Mouse (Mus musculus) MEL (cell line): ENCODE measurements around the gene Tnfaip1. TPM values are rescaled to one million over a fixed set of nuclear protein-coding genes. Genes with fewer than 3 reads are reported as not detected.

Source experiments
- DNase-seq: peaks from one replicate; pipeline ENCODE4 v3.0.0; 2011; ENCODE audit warnings: low read depth, low spot score
- H3K27ac ChIP-seq: 2 replicates; pipeline ENCODE4 v1.5.1; 2012; ENCODE audit warnings: low read depth, mild to moderate bottlenecking, control low read depth, low read length, moderate library complexity; ENCODE audit not compliant: control insufficient read depth
- H3K27me3 ChIP-seq, 2 experiments: fragments of 150-350 bp in 1 of 2; sonication (generic) in 1 of 2; 2 replicates each; pipeline ENCODE4 v1.6.1; 2012; ENCODE audit warnings: low read length in 2 of 2, mild to moderate bottlenecking in 2 of 2, improper control_type of control experiment in 1 of 2, moderate library complexity in 1 of 2; ENCODE audit not compliant: insufficient read depth in 2 of 2, control insufficient read depth in 1 of 2
- H3K36me3 ChIP-seq, 2 experiments: 2 replicates each; pipeline ENCODE4 v1.6.1; 2012 to 2014; ENCODE audit warnings: low read length in 2 of 2, improper control_type of control experiment in 1 of 2, inconsistent platforms in 1 of 2, mild to moderate bottlenecking in 1 of 2; ENCODE audit not compliant: insufficient read depth in 2 of 2, control insufficient read depth in 1 of 2
- H3K4me1 ChIP-seq, 2 experiments: fragments of 150-350 bp in 1 of 2; sonication (generic) in 1 of 2; 2 replicates each; pipeline ENCODE4 v1.6.1; 2012; ENCODE audit warnings: low read length in 2 of 2, improper control_type of control experiment in 1 of 2, mild to moderate bottlenecking in 1 of 2; ENCODE audit not compliant: insufficient read depth in 2 of 2, control insufficient read depth in 1 of 2
- H3K4me3 ChIP-seq, 2 experiments: fragments of 150-350 bp in 1 of 2; sonication (generic) in 1 of 2; 2 replicates each; pipeline ENCODE4 v1.5.1; 2012; ENCODE audit warnings: low read depth in 2 of 2, low read length in 2 of 2, mild to moderate bottlenecking in 2 of 2, moderate library complexity in 2 of 2, control low read depth in 1 of 2, improper control_type of control experiment in 1 of 2; ENCODE audit not compliant: control insufficient read depth in 1 of 2, insufficient read depth in 1 of 2
- H3K79me2 ChIP-seq: 2 replicates; pipeline ENCODE4 v1.6.1; 2012; ENCODE audit warnings: mild to moderate bottlenecking, low read length, moderate library complexity; ENCODE audit not compliant: control insufficient read depth, poor library complexity, insufficient read depth
- H3K9ac ChIP-seq: 2 replicates; pipeline ENCODE4 v1.6.1; 2012; ENCODE audit warnings: low read depth, mild to moderate bottlenecking, control low read depth, low read length, moderate library complexity; ENCODE audit not compliant: control insufficient read depth, poor library complexity, severe bottlenecking
- H3K9me3 ChIP-seq: fragments of 150-350 bp; sonication (generic); replicated peaks from 2 replicates; pipeline ENCODE4 v1.6.1; 2012; ENCODE audit warnings: mild to moderate bottlenecking, low read length, improper control_type of control experiment, moderate library complexity; ENCODE audit not compliant: insufficient read depth
- BHLHE40 ChIP-seq: IDR thresholded peaks from 2 replicates; pipeline ENCODE4 v1.6.1; 2012; ENCODE audit warnings: low read depth, mild to moderate bottlenecking, inconsistent platforms, low read length, improper control_type of control experiment, borderline replicate concordance
- CHD1 ChIP-seq: IDR thresholded peaks from 2 replicates; pipeline ENCODE4 v1.6.1; 2012; ENCODE audit warnings: low read depth, mild to moderate bottlenecking, inconsistent platforms, low read length, improper control_type of control experiment
- CHD2 ChIP-seq: IDR thresholded peaks from 2 replicates; pipeline ENCODE4 v1.6.1; 2011; ENCODE audit warnings: low read length, improper control_type of control experiment
- E2F4 ChIP-seq: IDR thresholded peaks from 2 replicates; pipeline ENCODE4 v1.6.1; 2011; ENCODE audit warnings: low read depth, low read length, improper control_type of control experiment, borderline replicate concordance
- ETS1 ChIP-seq: IDR thresholded peaks from 2 replicates; pipeline ENCODE4 v1.6.1; 2012; ENCODE audit warnings: low read depth, mild to moderate bottlenecking, inconsistent platforms, low read length, improper control_type of control experiment, moderate library complexity
- GABPA ChIP-seq: IDR thresholded peaks from 2 replicates; pipeline ENCODE4 v1.6.1; 2012; ENCODE audit warnings: low read depth, mild to moderate bottlenecking, inconsistent platforms, low read length, improper control_type of control experiment, moderate library complexity
- GATA1 ChIP-seq: IDR thresholded peaks from 2 replicates; pipeline ENCODE4 v1.6.1; 2011; ENCODE audit warnings: low read depth, low read length, improper control_type of control experiment
- HCFC1 ChIP-seq: IDR thresholded peaks from 2 replicates; pipeline ENCODE4 v1.6.1; 2012; ENCODE audit warnings: low read depth, mild to moderate bottlenecking, inconsistent platforms, low read length, improper control_type of control experiment, moderate library complexity
- JUND ChIP-seq: IDR thresholded peaks from 2 replicates; pipeline ENCODE4 v1.6.1; 2011; ENCODE audit warnings: low read depth, mild to moderate bottlenecking, improper control_type of control experiment, low read length
- KAT2A ChIP-seq: conservative IDR thresholded peaks from 2 replicates; pipeline ENCODE4 v1.6.1; 2012; ENCODE audit warnings: low read depth, low read length, improper control_type of control experiment, inconsistent platforms
- MAFK ChIP-seq: IDR thresholded peaks from 2 replicates; pipeline ENCODE4 v1.6.1; 2011; ENCODE audit warnings: low read depth, mild to moderate bottlenecking, low read length, improper control_type of control experiment, borderline replicate concordance
- MAX ChIP-seq: IDR thresholded peaks from 2 replicates; pipeline ENCODE4 v1.6.1; 2011; ENCODE audit warnings: low read length, improper control_type of control experiment
- MAZ ChIP-seq: IDR thresholded peaks from 2 replicates; pipeline ENCODE4 v1.6.1; 2012; ENCODE audit warnings: low read depth, mild to moderate bottlenecking, inconsistent platforms, low read length, improper control_type of control experiment
- MEF2A ChIP-seq: IDR thresholded peaks from 2 replicates; pipeline ENCODE4 v1.6.1; 2014; ENCODE audit warnings: low read depth, mild to moderate bottlenecking, inconsistent platforms, low read length, improper control_type of control experiment; ENCODE audit not compliant: poor library complexity, insufficient replicate concordance, severe bottlenecking; ENCODE audit errors: extremely low read depth
- MXI1 ChIP-seq: IDR thresholded peaks from 2 replicates; pipeline ENCODE4 v1.6.1; 2011; ENCODE audit warnings: mild to moderate bottlenecking, low read depth, low read length, improper control_type of control experiment
- MYC ChIP-seq: IDR thresholded peaks from 2 replicates; pipeline ENCODE4 v1.6.1; 2011; ENCODE audit warnings: low read depth, mild to moderate bottlenecking, low read length, improper control_type of control experiment, moderate library complexity
- POLR2A ChIP-seq, 2 experiments: IDR thresholded peaks; 2 replicates each; pipeline ENCODE4 v1.6.1; 2011 to 2012; ENCODE audit warnings: low read length in 2 of 2, mild to moderate bottlenecking in 2 of 2, control low read depth in 1 of 2, improper control_type of control experiment in 1 of 2, low read depth in 1 of 2, moderate library complexity in 1 of 2; ENCODE audit not compliant: control insufficient read depth in 1 of 2, insufficient read depth in 1 of 2, poor library complexity in 1 of 2
- POLR2AphosphoS5 ChIP-seq: IDR thresholded peaks from 2 replicates; pipeline ENCODE4 v1.6.1; 2012; ENCODE audit warnings: low read depth, borderline replicate concordance, mild to moderate bottlenecking, inconsistent platforms, low read length, moderate library complexity, mixed read lengths
- RAD21 ChIP-seq: IDR thresholded peaks from 2 replicates; pipeline ENCODE4 v1.6.1; 2011; ENCODE audit warnings: mild to moderate bottlenecking, low read depth, low read length, improper control_type of control experiment
- RCOR1 ChIP-seq: IDR thresholded peaks from 2 replicates; pipeline ENCODE4 v1.6.1; 2012; ENCODE audit warnings: low read depth, mild to moderate bottlenecking, inconsistent platforms, low read length, improper control_type of control experiment
- SIN3A ChIP-seq: IDR thresholded peaks from 2 replicates; pipeline ENCODE4 v1.6.1; 2012; ENCODE audit warnings: low read length, improper control_type of control experiment, inconsistent platforms
- SMC3 ChIP-seq: IDR thresholded peaks from 2 replicates; pipeline ENCODE4 v1.6.1; 2011; ENCODE audit warnings: low read depth, low read length, improper control_type of control experiment
- TAL1 ChIP-seq: IDR thresholded peaks from 2 replicates; pipeline ENCODE4 v1.6.1; 2012; ENCODE audit warnings: mild to moderate bottlenecking, inconsistent platforms, low read length, moderate library complexity, mixed read lengths
- TCF12 ChIP-seq: IDR thresholded peaks from 2 replicates; pipeline ENCODE4 v1.6.1; 2014; ENCODE audit warnings: low read depth, mild to moderate bottlenecking, inconsistent platforms, low read length, improper control_type of control experiment, moderate library complexity
- USF2 ChIP-seq, 2 experiments: IDR thresholded peaks; 2 replicates each; pipeline ENCODE4 v1.6.1; 2011 to 2012; ENCODE audit warnings: improper control_type of control experiment in 2 of 2, low read length in 2 of 2, borderline replicate concordance in 1 of 2, inconsistent platforms in 1 of 2, low read depth in 1 of 2, mild to moderate bottlenecking in 1 of 2; ENCODE audit not compliant: insufficient read depth in 1 of 2
- ZC3H11A ChIP-seq: IDR thresholded peaks from 2 replicates; pipeline ENCODE4 v1.6.1; 2012; ENCODE audit warnings: low read depth, mild to moderate bottlenecking, inconsistent platforms, low read length, improper control_type of control experiment
- ZMIZ1 ChIP-seq: IDR thresholded peaks from 2 replicates; pipeline ENCODE4 v1.6.1; 2012; ENCODE audit warnings: low read depth, mild to moderate bottlenecking, inconsistent platforms, low read length, improper control_type of control experiment, moderate library complexity
- ZNF384 ChIP-seq: IDR thresholded peaks from 2 replicates; pipeline ENCODE4 v1.6.1; 2012; ENCODE audit warnings: low read depth, mild to moderate bottlenecking, inconsistent platforms, low read length, improper control_type of control experiment
- polyA plus RNA-seq, 2 experiments: library from polyadenylated mRNA; stranded (reverse) in 1 of 2; unstranded in 1 of 2; fragments of >175 nt in 1 of 2; fragments of >200 nt in 1 of 2; gene quantifications; 2 replicates each; pipeline versions ENCODE4 v1.2.1 to v1.2.4; 2012; ENCODE audit warnings: low replicate concordance in 2 of 2, low read depth in 1 of 2; ENCODE audit not compliant: insufficient read length in 2 of 2, insufficient read depth in 1 of 2, missing spikeins in 1 of 2
- total RNA-seq: library from RNA; depleted of rRNA; stranded (reverse); fragments of 300-350 nt; gene quantifications from 2 replicates; pipeline ENCODE4 v1.2.3, GENCODE M21; 2012

Tnfaip1 gene
- total and polyA plus RNA-seq, 3 experiments: 3.9 to 7.4 TPM; not detected in 1

DNA sequence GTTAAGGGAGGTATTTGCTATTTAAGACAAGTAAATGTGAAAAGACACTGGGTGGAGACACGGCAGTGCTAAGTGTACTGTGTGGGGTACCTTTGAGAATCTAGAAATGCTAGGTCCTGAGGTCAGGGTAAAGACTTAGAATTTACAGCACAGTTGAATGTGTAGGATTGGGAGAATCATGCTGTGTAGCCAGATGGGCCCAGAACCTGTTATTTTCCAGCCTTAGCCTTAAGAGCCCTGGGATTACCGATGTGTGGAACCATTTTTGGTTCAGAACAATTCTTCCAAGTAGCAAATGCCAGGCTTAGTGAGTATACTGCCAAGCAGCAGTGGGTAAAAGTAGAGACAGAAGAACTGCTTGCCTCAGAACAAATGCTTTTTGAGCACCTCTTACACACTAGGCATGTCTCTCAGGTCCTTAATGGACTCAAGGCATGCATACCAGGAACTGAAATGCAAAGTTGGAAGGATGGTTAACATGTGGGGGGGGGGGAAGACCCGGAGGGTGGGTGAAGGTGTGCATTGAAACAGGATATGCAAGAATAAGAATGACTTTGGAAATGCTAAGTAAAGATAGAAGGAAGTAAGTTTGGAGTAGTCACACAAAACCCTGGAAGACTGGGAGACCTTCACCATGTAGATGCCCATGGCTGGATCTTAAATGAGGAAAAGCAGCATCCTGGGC is 22.9 kb downstream of the Tnfaip1 start:
- DNase-seq: no peak
- Histone ChIP-seq H3K27ac (no peak overlapping the region), H3K4me1 (peaks cover 0 to 12% of the 10 kb centered on the region in 2 experiments; a peak in 3 of 4 replicates), H3K4me3 (peak overlapping the region; percentile 88 to 93), H3K36me3 (peaks cover 18% of the 10 kb centered on the region in 2 experiments), H3K79me2 (peaks cover 25% of the 10 kb centered on the region), H3K9me3 (no peaks in the 10 kb centered on the region), H3K9ac (peak overlapping the region; percentile 96), H3K27me3 (no peaks in the 10 kb centered on the region)
- TF ChIP-seq POLR2A (IDR thresholded peaks at IDR 0.05; ENCODE audit: control insufficient read depth in 1 of 2, insufficient read depth in 1 of 2, low read depth in 1 of 2, low read length in 2 of 2, poor library complexity in 1 of 2) (0 out of 4 replicates have a peak, but pooled peaks of 1 of the 2 experiments have one; percentile 24), CHD2 (no peak)

DNA sequence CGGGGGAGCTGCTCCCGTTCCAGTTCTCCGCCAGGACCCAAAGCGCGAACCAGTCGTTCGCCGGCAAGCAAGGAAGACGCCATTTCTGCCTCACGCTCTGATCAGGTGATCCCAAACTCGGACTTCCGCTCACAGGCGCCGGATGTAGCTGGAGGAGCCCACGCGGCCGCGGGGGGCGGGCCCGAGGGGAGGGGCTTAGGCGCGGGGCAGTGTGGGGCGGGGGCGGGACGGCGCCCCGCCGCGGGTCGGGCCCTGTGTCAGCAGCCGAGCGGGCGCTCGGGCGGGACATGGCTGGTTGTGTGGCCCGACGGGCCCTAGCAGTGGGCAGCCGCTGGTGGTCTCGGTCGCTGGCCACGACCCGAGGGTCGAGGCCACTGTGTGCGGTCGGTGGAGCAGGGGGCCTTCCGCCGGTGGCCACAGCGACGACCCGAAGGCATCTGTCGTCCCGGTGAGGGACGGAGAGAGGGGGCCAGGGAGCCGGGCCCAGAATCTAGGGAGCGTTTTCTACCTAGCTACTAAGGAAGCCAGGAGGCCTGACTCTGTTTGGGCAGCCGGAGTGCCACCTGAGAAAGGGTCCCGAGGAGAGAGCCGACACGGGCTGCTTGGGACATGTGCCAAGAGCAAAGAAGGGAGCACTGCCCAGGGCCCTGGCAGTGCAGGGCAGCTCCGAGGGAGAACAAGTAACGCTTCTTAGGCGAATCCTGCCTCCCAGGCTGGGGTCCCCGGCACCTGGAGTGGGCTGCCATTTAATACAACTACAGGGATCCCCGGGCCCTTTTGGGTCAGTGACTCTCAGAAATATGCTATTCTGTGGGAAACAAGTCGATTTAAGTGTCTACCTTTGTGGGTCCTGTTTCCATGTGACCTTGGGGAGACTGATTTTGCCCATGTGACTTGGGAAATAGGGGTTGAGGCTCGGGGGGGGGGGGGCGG is 23.8 kb downstream of the Tnfaip1 start, which contains the start of the genes Tmem199 and Poldip2:
Tmem199 (minus strand) TSS at position 148 of the 933 bp plus-strand sequence.
Poldip2 (plus strand) TSS at position 169 of the 933 bp plus-strand sequence.
- Histone ChIP-seq H3K9ac (peak within 1 kb of the TSS; percentile 98), H3K9me3 (no peaks in the 10 kb centered on the region), H3K79me2 (peaks cover 25% of the 10 kb centered on the region), H3K36me3 (peaks cover 18 to 20% of the 10 kb centered on the region in 2 experiments), H3K27ac (peak within 1 kb of the TSS; percentile 84), H3K4me1 (peaks cover 0 to 12% of the 10 kb centered on the region in 2 experiments; a peak in 3 of 4 replicates), H3K4me3 (peak within 1 kb of the TSS; percentile 88 to 93), H3K27me3 (no peaks in the 10 kb centered on the region)
- DNase-seq: peak; percentile 97
- TF ChIP-seq CHD1: 0 out of 2 replicates have a peak, but pooled peaks have one; percentile 46
- peak; percentile 70 for TF ChIP-seq KAT2A
- TF ChIP-seq TAL1: no peak
- TF ChIP-seq RCOR1: no peak
- TF ChIP-seq HCFC1: peak; percentile 89
- TF ChIP-seq MYC: peak; percentile 88
- no peak for TF ChIP-seq POLR2AphosphoS5
- no peak for TF ChIP-seq MAFK
- TF ChIP-seq SMC3: no peak
- TF ChIP-seq ZMIZ1: peak; percentile 96
- peak; percentile 74 for TF ChIP-seq TCF12
- no peak for TF ChIP-seq GABPA
- peak in 1 of 2 experiments; percentile 75; a peak in 2 of 4 replicates for TF ChIP-seq USF2 (IDR thresholded peaks at IDR 0.05; ENCODE audit: borderline replicate concordance in 1 of 2, insufficient read depth in 1 of 2, low read depth in 1 of 2, low read length in 2 of 2)
- peak; percentile 80 for TF ChIP-seq MXI1
- TF ChIP-seq JUND: no peak
- TF ChIP-seq SIN3A: peak; percentile 96
- TF ChIP-seq RAD21: no peak
- peak; percentile 58; the same call in 1 of the 2 replicates for TF ChIP-seq ETS1
- TF ChIP-seq MAZ: peak; percentile 73; the same call in 1 of the 2 replicates
- TF ChIP-seq GATA1: no peak
- TF ChIP-seq ZNF384: no peak
- TF ChIP-seq MAX: peak; percentile 87
- TF ChIP-seq ZC3H11A: no peak
- peak; percentile 51; the same call in 1 of the 2 replicates for TF ChIP-seq BHLHE40
- TF ChIP-seq E2F4: no peak; the same call in 1 of the 2 replicates
- no peak for TF ChIP-seq MEF2A
